Mouse (Mus musculus) neural tube, embryonic 15.5 days (tissue): Measurements from ENCODE around the gene Olfr460. TPM values are rescaled to one million over a fixed set of nuclear protein-coding genes. Genes with fewer than 3 reads are reported as not detected.
"Not testable (repeated sequence)": the region's sequence is repeated elsewhere in the genome, so short reads cannot be mapped to it uniquely, and the experiment has no call there.

Experiments
- ATAC-seq: fragments of 200-750 bp; cut with Nextera tagmentation; 2 replicates; pipeline ENCODE4 v1.8.0; 2017; ENCODE audit warnings: mild to moderate bottlenecking, moderate TSS enrichment, moderate library complexity; ENCODE audit not compliant: low FRiP score
- H3K27ac ChIP-seq: fragments of 300-500 bp; sonication (generic); replicated peaks from 2 replicates; pipeline ENCODE4 v1.5.1; 2015; ENCODE audit warnings: mild to moderate bottlenecking, inconsistent platforms
- H3K27me3 ChIP-seq: fragments of 300-500 bp; sonication (generic); replicated peaks from 2 replicates; pipeline ENCODE4 v1.6.1; 2015; ENCODE audit warnings: inconsistent platforms
- H3K36me3 ChIP-seq: fragments of 300-500 bp; sonication (generic); 2 replicates; pipeline ENCODE4 v1.6.1; 2015; ENCODE audit warnings: inconsistent platforms
- H3K4me1 ChIP-seq: fragments of 300-500 bp; sonication (generic); 2 replicates; pipeline ENCODE4 v1.6.1; 2015; ENCODE audit warnings: inconsistent platforms
- H3K4me2 ChIP-seq: fragments of 300-500 bp; sonication (generic); 2 replicates; pipeline ENCODE4 v1.6.1; 2015; ENCODE audit warnings: inconsistent platforms, mild to moderate bottlenecking, moderate library complexity
- H3K4me3 ChIP-seq: fragments of 300-500 bp; sonication (generic); replicated peaks from 2 replicates; pipeline ENCODE4 v1.5.1; 2015; ENCODE audit warnings: mild to moderate bottlenecking, inconsistent platforms
- H3K9ac ChIP-seq: fragments of 300-500 bp; sonication (generic); replicated peaks from 2 replicates; pipeline ENCODE4 v1.6.1; 2015; ENCODE audit warnings: mild to moderate bottlenecking, inconsistent platforms
- H3K9me3 ChIP-seq: fragments of 300-500 bp; sonication (generic); replicated peaks from 2 replicates; pipeline ENCODE4 v1.6.1; 2016; ENCODE audit warnings: inconsistent platforms
- WGBS: fragments of 180-500 bp; shearing (Covaris S2); methylation state at CpG from one replicate; pipeline ENCODE4 v1.1.7; 2015; ENCODE audit warnings: mixed read lengths; 5-methylcytosine and 5-hydroxymethylcytosine counted together
- polyA plus RNA-seq: library from polyadenylated mRNA; unstranded; fragments of >200 nt; fragmentation: Nextera tagmentation; extraction: Ambion mirVana; gene quantifications from 2 replicates; pipeline ENCODE4 v1.2.1, GENCODE M21; 2015

Olfr460 gene
- not detected in 2 replicates for polyA plus RNA-seq

GRCm38 (mm10) chr6:40569187-40569586 lies at the start of gene Olfr460:
TSS of gene Olfr460 (plus strand) at chr6:40569487.
- Histone ChIP-seq H3K27me3 (no peaks in the 10 kb centered on the region), H3K4me3 (no peak within 1 kb of the TSS), H3K9me3 (no peaks in the 10 kb centered on the region), H3K9ac (no peak within 1 kb of the TSS), H3K27ac (no peak within 1 kb of the TSS), H3K4me2 (no peak within 1 kb of the TSS), H3K36me3 (no peaks in the 10 kb centered on the region), H3K4me1 (no peaks in the 10 kb centered on the region)
- WGBS: 94% methylated on average over 3 of the region's 3 CpGs
- no peak for ATAC-seq

- H3K4me1 ChIP-seq: no peaks in the 10 kb centered on the region
- ATAC-seq: no peak
- H3K36me3 ChIP-seq: no peaks in the 10 kb centered on the region
- H3K4me3 ChIP-seq: no peak overlapping the region
- no peak overlapping the region for H3K9ac ChIP-seq
- 86% methylated on average over 10 of the region's 10 CpGs for WGBS
- H3K4me2 ChIP-seq: no peak overlapping the region
- no peaks in the 10 kb centered on the region for H3K9me3 ChIP-seq
- no peak overlapping the region for H3K27ac ChIP-seq
- no peaks in the 10 kb centered on the region for H3K27me3 ChIP-seq
Observed at GRCm38 (mm10) chr6:40544690-40545089, 24.6 kb upstream of the Olfr460 start.

- WGBS: 82% methylated on average over 2 of the region's 2 CpGs
- no peaks in the 10 kb centered on the region for H3K36me3 ChIP-seq
Observed at GRCm38 (mm10) chr6:40554950-40555349, 14.3 kb upstream of the Olfr460 start, which contains the start of gene Olfr461. TSS of gene Olfr461 (minus strand) at chr6:40555050.

GRCm38 (mm10) chr6:40573618-40574017 lies 4.3 kb downstream of the Olfr460 start:
- Histone ChIP-seq H3K9ac (no peak overlapping the region), H3K36me3 (no peaks in the 10 kb centered on the region), H3K27ac (no peak overlapping the region), H3K9me3 (no peaks in the 10 kb centered on the region), H3K4me3 (no peak overlapping the region), H3K4me1 (no peaks in the 10 kb centered on the region), H3K4me2 (no peak overlapping the region), H3K27me3 (no peaks in the 10 kb centered on the region)
- no peak for ATAC-seq
- 87% methylated on average over 3 of the region's 3 CpGs for WGBS

More at GRCm38 (mm10) chr6:40554950-40555349, 14.3 kb upstream of the Olfr460 start, which contains the start of gene Olfr461:
- Histone ChIP-seq H3K27me3 (no peaks in the 10 kb centered on the region), H3K9ac (no peak within 1 kb of the TSS), H3K9me3 (no peaks in the 10 kb centered on the region), H3K27ac (no peak within 1 kb of the TSS), H3K4me1 (no peaks in the 10 kb centered on the region), H3K4me3 (no peak within 1 kb of the TSS), H3K4me2 (no peak within 1 kb of the TSS)
- ATAC-seq: no peak

GRCm38 (mm10) chr6:40576305-40576704 lies 7.0 kb downstream of the Olfr460 start:
- 84% methylated on average over 1 of the region's 1 CpGs for WGBS
- H3K9ac ChIP-seq: no peak overlapping the region
- no peak overlapping the region for H3K4me2 ChIP-seq
- no peaks in the 10 kb centered on the region for H3K27me3 ChIP-seq
- no peak overlapping the region for H3K27ac ChIP-seq
- H3K4me3 ChIP-seq: no peak overlapping the region
- no peaks in the 10 kb centered on the region for H3K36me3 ChIP-seq
- ATAC-seq: no peak
- no peaks in the 10 kb centered on the region for H3K4me1 ChIP-seq
- H3K9me3 ChIP-seq: no peaks in the 10 kb centered on the region

- Histone ChIP-seq H3K27me3 (no peaks in the 10 kb centered on the region), H3K27ac (no peak overlapping the region), H3K4me2 (no peak overlapping the region), H3K9me3 (no peaks in the 10 kb centered on the region), H3K4me1 (no peaks in the 10 kb centered on the region), H3K9ac (no peak overlapping the region), H3K4me3 (no peak overlapping the region), H3K36me3 (no peaks in the 10 kb centered on the region)
- WGBS: 78% methylated on average over 6 of the region's 6 CpGs
- no peak for ATAC-seq
Observed at GRCm38 (mm10) chr6:40584336-40584735, 15.0 kb downstream of the Olfr460 start.

GRCm38 (mm10) chr6:40585645-40586044 lies 16.4 kb downstream of the Olfr460 start, which contains the start of gene Clec5a:
TSS of gene Clec5a (minus strand) at chr6:40585821.
- whole genome bisulfite sequencing: 88% methylated on average over 5 of the region's 5 CpGs

GRCm38 (mm10) chr6:40588346-40588745 lies 19.1 kb downstream of the Olfr460 start:
- H3K36me3 ChIP-seq: no peaks in the 10 kb centered on the region
- H3K9me3 ChIP-seq: no peaks in the 10 kb centered on the region
- no peak overlapping the region for H3K4me2 ChIP-seq
- WGBS: 96% methylated on average over 2 of the region's 2 CpGs
- H3K27ac ChIP-seq: no peak overlapping the region
- H3K4me3 ChIP-seq: no peak overlapping the region
- ATAC-seq: no peak
- no peak overlapping the region for H3K9ac ChIP-seq
- no peaks in the 10 kb centered on the region for H3K4me1 ChIP-seq
- no peaks in the 10 kb centered on the region for H3K27me3 ChIP-seq

More at GRCm38 (mm10) chr6:40585645-40586044, 16.4 kb downstream of the Olfr460 start, which contains the start of gene Clec5a:
- Histone ChIP-seq H3K27me3 (no peaks in the 10 kb centered on the region), H3K4me2 (no peak within 1 kb of the TSS), H3K4me1 (no peaks in the 10 kb centered on the region), H3K9ac (no peak within 1 kb of the TSS), H3K4me3 (no peak within 1 kb of the TSS), H3K27ac (no peak within 1 kb of the TSS), H3K36me3 (no peaks in the 10 kb centered on the region), H3K9me3 (no peaks in the 10 kb centered on the region)
- ATAC-seq: no peak

- Histone ChIP-seq H3K9me3 (no peaks in the 10 kb centered on the region), H3K27me3 (no peaks in the 10 kb centered on the region), H3K4me1 (no peaks in the 10 kb centered on the region), H3K4me3 (no peak overlapping the region), H3K4me2 (no peak overlapping the region), H3K9ac (no peak overlapping the region), H3K36me3 (no peaks in the 10 kb centered on the region), H3K27ac (no peak overlapping the region)
- no peak for ATAC-seq
- WGBS: 78% methylated on average over 3 of the region's 3 CpGs
Observed at GRCm38 (mm10) chr6:40594804-40595550, 25.7 kb downstream of the Olfr460 start.

- H3K4me3 ChIP-seq, H3K27ac ChIP-seq, H3K4me1 ChIP-seq, H3K36me3 ChIP-seq, H3K9me3 ChIP-seq, H3K27me3 ChIP-seq, H3K9ac ChIP-seq, ATAC-seq, H3K4me2 ChIP-seq: not testable (repeated sequence)
- 38% methylated on average over 4 of the region's 4 CpGs for WGBS
Observed at GRCm38 (mm10) chr6:40598546-40598945, 29.3 kb downstream of the Olfr460 start.

GRCm38 (mm10) chr6:40607431-40607830 lies 38.1 kb downstream of the Olfr460 start:
- ATAC-seq: no peak
- no peak overlapping the region for H3K27ac ChIP-seq
- H3K4me1 ChIP-seq: no peaks in the 10 kb centered on the region
- no peak overlapping the region for H3K4me2 ChIP-seq
- no peak overlapping the region for H3K4me3 ChIP-seq
- H3K36me3 ChIP-seq: no peaks in the 10 kb centered on the region
- no peaks in the 10 kb centered on the region for H3K9me3 ChIP-seq
- H3K27me3 ChIP-seq: no peaks in the 10 kb centered on the region
- no peak overlapping the region for H3K9ac ChIP-seq

GRCm38 (mm10) chr6:40610244-40610643 lies 41.0 kb downstream of the Olfr460 start:
- Histone ChIP-seq H3K9ac (no peak overlapping the region), H3K4me3 (no peak overlapping the region), H3K27me3 (no peaks in the 10 kb centered on the region), H3K27ac (no peak overlapping the region), H3K4me1 (no peaks in the 10 kb centered on the region), H3K36me3 (no peaks in the 10 kb centered on the region), H3K4me2 (no peak overlapping the region), H3K9me3 (no peaks in the 10 kb centered on the region)
- no peak for ATAC-seq
- 64% methylated on average over 8 of the region's 8 CpGs for WGBS
